Mouse (Mus musculus) liver, embryonic 16.5 days (tissue): ENCODE results near the gene Dtx3l. TPM values are rescaled to one million over a fixed set of nuclear protein-coding genes. Genes with fewer than 3 reads are reported as not detected.
"Not testable (repeated sequence)": the region's sequence is repeated elsewhere in the genome, so short reads cannot be mapped to it uniquely, and the experiment has no call there.

Experiments used
- ATAC-seq: fragments of 200-750 bp; cut with Nextera tagmentation; 2 replicates; pipeline ENCODE4 v1.8.0; 2017; ENCODE audit warnings: low read depth, mild to moderate bottlenecking, moderate number of reproducible peaks, moderate library complexity
- H3K27ac ChIP-seq: fragments of 300-500 bp; sonication (generic); 2 replicates; pipeline ENCODE4 v1.5.1; 2014; ENCODE audit warnings: mild to moderate bottlenecking, low read length
- H3K27me3 ChIP-seq: fragments of 300-500 bp; sonication (generic); 2 replicates; pipeline ENCODE4 v1.6.1; 2014; ENCODE audit warnings: low read depth, low read length, mixed read lengths; ENCODE audit not compliant: control insufficient read depth, insufficient read depth
- H3K36me3 ChIP-seq: fragments of 300-500 bp; sonication (generic); 2 replicates; pipeline ENCODE4 v1.6.1; 2014; ENCODE audit warnings: mild to moderate bottlenecking; ENCODE audit not compliant: control insufficient read depth, insufficient read depth
- H3K4me1 ChIP-seq: fragments of 300-500 bp; sonication (generic); 2 replicates; pipeline ENCODE4 v1.6.1; 2014; ENCODE audit warnings: low read depth, low read length, mixed read lengths; ENCODE audit not compliant: control insufficient read depth
- H3K4me2 ChIP-seq: fragments of 300-500 bp; sonication (generic); 2 replicates; pipeline ENCODE4 v1.6.1; 2014; ENCODE audit warnings: low read depth, low read length, mixed read lengths
- H3K4me3 ChIP-seq: fragments of 300-500 bp; sonication (generic); 2 replicates; pipeline ENCODE4 v1.5.1; 2014; ENCODE audit warnings: low read depth, mild to moderate bottlenecking, low read length
- H3K9ac ChIP-seq: fragments of 300-500 bp; sonication (generic); 2 replicates; pipeline ENCODE4 v1.6.1; 2014; ENCODE audit warnings: low read depth, low read length
- H3K9me3 ChIP-seq: fragments of 300-500 bp; sonication (generic); replicated peaks from 2 replicates; pipeline ENCODE4 v1.6.1; 2016; ENCODE audit warnings: low read length; ENCODE audit not compliant: control insufficient read depth
- WGBS: fragments of 180-500 bp; shearing (Covaris S2); extraction: QIAGEN DNeasy Blood & Tissue Kit; methylation state at CpG from one replicate; pipeline ENCODE4 v1.1.7; 2014; ENCODE audit not compliant: insufficient replicate concordance; 5-methylcytosine and 5-hydroxymethylcytosine counted together
- polyA plus RNA-seq: library from polyadenylated mRNA; unstranded; fragments of >200 nt; fragmentation: Nextera tagmentation; extraction: Ambion mirVana; gene quantifications from 2 replicates; pipeline ENCODE4 v1.2.1, GENCODE M21; 2015

The Dtx3l gene
- polyA plus RNA-seq, 1 experiment from 2014 or later: 5.5 TPM

DNA sequence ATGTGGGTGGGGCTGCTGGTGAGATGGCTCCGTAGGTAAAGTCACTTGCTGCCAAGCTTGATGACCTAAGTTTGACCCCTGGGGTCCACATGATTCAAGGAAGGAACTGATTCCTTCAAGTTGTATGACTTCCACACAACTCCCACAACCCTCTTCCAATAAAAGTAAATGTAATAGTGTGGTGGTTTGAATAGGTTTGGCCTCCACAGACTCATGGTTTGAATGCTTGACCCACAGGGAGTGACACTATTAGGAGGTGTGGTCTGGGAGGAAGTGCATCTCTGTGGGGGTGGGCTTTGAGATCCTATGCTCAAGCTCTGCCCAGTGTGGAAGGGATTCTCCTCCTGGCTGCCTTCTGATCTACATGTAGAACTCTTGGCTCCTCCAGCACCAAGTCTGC is 35.1 kb upstream of the Dtx3l start:
- H3K4me1 ChIP-seq: no peaks in the 10 kb centered on the region
- H3K9ac ChIP-seq: no peak overlapping the region
- H3K36me3 ChIP-seq: no peaks in the 10 kb centered on the region; the same call in 1 of the 2 replicates
- no peak overlapping the region for H3K4me3 ChIP-seq
- no peak overlapping the region for H3K4me2 ChIP-seq
- H3K27me3 ChIP-seq: no peaks in the 10 kb centered on the region
- H3K27ac ChIP-seq: no peak overlapping the region
- no peak for ATAC-seq
- no peaks in the 10 kb centered on the region for H3K9me3 ChIP-seq
- WGBS: 33% methylated on average over 1 of the region's 1 CpGs

- Histone ChIP-seq H3K27me3 (no peaks in the 10 kb centered on the region), H3K36me3 (peaks cover 2% of the 10 kb centered on the region; the same call in 1 of the 2 replicates), H3K27ac (no peak overlapping the region), H3K4me2 (no peak overlapping the region), H3K4me1 (no peaks in the 10 kb centered on the region), H3K4me3 (no peak overlapping the region), H3K9me3 (no peaks in the 10 kb centered on the region), H3K9ac (no peak overlapping the region)
- WGBS: 77% methylated on average over 2 of the region's 2 CpGs
- ATAC-seq: no peak
Observed at GRCm38 (mm10) chr16:35968149-35968548, 29.2 kb upstream of the Dtx3l start.

DNA sequence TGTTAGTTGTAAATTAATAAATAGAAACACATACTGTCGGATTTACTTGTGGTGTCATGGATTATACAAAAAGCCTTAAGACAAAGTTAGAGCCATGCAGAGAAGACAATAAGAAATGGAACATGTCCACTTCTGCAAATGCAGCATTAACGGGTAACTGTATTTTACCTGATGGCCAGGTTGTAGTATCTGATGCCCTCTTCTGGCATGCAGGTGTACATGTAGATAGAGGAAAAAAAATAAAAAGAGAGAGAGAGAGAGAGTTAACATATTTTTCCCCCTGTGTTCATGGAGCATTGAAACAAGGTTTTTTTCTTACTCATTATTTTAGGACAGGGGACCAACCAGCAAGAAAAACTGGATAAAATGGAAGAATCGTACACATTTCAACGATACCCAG is 28.4 kb upstream of the Dtx3l start:
- no peak overlapping the region for H3K4me2 ChIP-seq
- no peak for ATAC-seq
- H3K4me3 ChIP-seq: no peak overlapping the region
- WGBS: 81% methylated on average over 4 of the region's 4 CpGs
- no peaks in the 10 kb centered on the region for H3K4me1 ChIP-seq
- no peaks in the 10 kb centered on the region for H3K27me3 ChIP-seq
- no peak overlapping the region for H3K27ac ChIP-seq
- H3K9me3 ChIP-seq: no peaks in the 10 kb centered on the region
- no peak overlapping the region for H3K9ac ChIP-seq
- H3K36me3 ChIP-seq: peaks cover 2% of the 10 kb centered on the region; the same call in 1 of the 2 replicates

DNA sequence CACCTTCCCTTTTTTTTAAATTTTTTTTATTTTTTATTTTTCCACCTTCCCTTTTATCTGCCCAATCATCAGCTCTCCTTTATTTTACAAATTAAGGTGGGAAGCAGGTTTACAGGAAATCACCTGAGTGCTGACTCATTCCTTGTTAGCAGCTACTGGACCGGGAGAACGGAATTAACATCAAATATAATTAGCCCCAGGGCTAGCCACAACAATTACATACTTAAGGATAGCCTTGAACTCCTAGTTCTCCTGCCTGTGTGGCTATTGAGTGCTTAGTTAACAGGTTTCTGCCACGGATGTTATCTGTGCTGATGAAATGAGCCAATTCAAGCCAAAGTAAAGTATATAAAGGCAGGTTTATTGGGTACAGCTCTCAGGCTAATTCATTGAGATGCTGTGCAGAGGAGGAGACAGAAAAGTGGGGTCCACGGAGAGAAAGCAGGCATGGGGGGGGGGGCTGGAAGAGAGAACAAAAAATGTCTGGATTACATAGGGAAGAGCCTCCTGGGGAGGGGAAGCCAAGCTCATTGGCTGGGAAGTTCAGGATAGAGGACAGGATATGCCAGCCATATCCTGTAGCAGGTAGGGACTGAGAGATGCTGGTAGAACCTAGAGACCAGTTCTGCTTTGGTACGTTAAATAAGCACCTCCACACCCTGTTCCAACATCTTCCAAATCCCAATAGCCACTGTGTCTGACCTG is 27.6 kb upstream of the Dtx3l start:
- no peaks in the 10 kb centered on the region for H3K4me1 ChIP-seq
- WGBS: 66% methylated on average over 5 of the region's 5 CpGs

GRCm38 (mm10) chr16:35965991-35966390 is 27.0 kb upstream of the Dtx3l start:
- not testable (repeated sequence) for H3K4me2 ChIP-seq

More for the DNA sequence above, 27.6 kb upstream of the Dtx3l start:
- Histone ChIP-seq H3K27me3 (no peaks in the 10 kb centered on the region), H3K4me2 (no peak overlapping the region), H3K9ac (no peak overlapping the region), H3K27ac (no peak overlapping the region), H3K4me3 (no peak overlapping the region), H3K36me3 (0 out of 2 replicates have a peak, but pooled peaks cover 2% of the 10 kb centered on the region), H3K9me3 (no peaks in the 10 kb centered on the region)
- ATAC-seq: no peak

DNA sequence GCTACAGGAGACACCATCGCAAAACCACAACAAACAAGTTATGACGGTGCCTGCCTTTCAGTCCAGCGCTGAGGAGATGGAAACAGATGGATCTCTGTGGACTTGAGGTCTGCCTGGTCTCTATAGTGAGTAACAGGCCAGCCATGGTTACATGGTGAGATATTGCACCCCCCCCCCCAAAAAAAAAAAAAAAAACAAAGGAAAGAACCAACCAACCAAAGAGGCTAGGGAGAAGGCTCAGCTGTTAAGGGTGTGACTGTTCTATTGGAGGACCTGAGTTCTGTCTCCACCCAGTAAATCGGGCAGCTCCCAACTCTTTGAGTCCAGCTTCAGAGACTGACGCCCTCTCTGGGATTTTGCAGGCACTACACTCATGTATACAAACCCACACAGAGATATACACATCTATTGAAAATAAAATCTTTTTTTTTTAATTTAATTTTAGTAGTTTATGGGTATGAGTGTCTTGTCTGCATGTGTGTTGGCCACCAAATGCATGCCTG is 13.7 kb upstream of the Dtx3l start:
- Histone ChIP-seq H3K4me1 (no peaks in the 10 kb centered on the region), H3K4me2 (no peak overlapping the region), H3K9me3 (no peaks in the 10 kb centered on the region), H3K27ac (no peak overlapping the region), H3K36me3 (no peaks in the 10 kb centered on the region; the same call in 1 of the 2 replicates), H3K4me3 (no peak overlapping the region), H3K9ac (no peak overlapping the region), H3K27me3 (no peaks in the 10 kb centered on the region)
- WGBS: 67% methylated on average over 5 of the region's 5 CpGs
- no peak for ATAC-seq

More at GRCm38 (mm10) chr16:35965991-35966390, 27.0 kb upstream of the Dtx3l start:
- H3K4me3 ChIP-seq, H3K9me3 ChIP-seq, H3K9ac ChIP-seq, H3K36me3 ChIP-seq, ATAC-seq, H3K27ac ChIP-seq, H3K4me1 ChIP-seq, H3K27me3 ChIP-seq: not testable (repeated sequence)
- 64% methylated on average over 3 of the region's 4 CpGs for WGBS

DNA sequence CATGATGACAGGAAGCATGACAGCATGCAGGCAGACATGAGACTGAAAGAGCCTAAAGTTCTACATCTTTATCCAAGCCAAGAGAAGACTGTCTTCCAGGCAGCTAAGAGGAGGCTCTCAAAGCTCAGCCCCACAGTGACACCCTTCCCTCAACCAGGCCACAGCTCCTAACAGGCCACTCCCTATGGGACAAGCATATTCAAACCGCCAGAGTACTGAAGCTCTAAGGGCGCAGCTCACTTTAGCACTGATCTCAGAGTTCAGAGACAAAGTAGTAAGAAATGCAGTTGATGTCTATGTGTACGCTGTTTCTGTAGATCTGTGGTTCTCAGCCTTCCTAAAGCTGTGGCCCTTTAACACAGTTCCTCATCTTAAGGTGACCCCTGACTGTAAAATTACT is 12.3 kb upstream of the Dtx3l start:
- H3K9ac ChIP-seq: no peak overlapping the region
- no peaks in the 10 kb centered on the region for H3K27me3 ChIP-seq
- H3K4me2 ChIP-seq: no peak overlapping the region
- H3K4me3 ChIP-seq: no peak overlapping the region
- no peak overlapping the region for H3K27ac ChIP-seq
- no peak for ATAC-seq
- no peaks in the 10 kb centered on the region for H3K4me1 ChIP-seq
- 79% methylated on average over 3 of the region's 3 CpGs for WGBS
- H3K36me3 ChIP-seq: peaks cover 2% of the 10 kb centered on the region
- H3K9me3 ChIP-seq: no peaks in the 10 kb centered on the region

GRCm38 (mm10) chr16:35949264-35949663 is 10.3 kb upstream of the Dtx3l start:
- no peak for ATAC-seq
- H3K36me3 ChIP-seq: peaks cover 2% of the 10 kb centered on the region
- no peak overlapping the region for H3K9ac ChIP-seq
- no peak overlapping the region for H3K27ac ChIP-seq
- no peaks in the 10 kb centered on the region for H3K9me3 ChIP-seq
- WGBS: 64% methylated on average over 5 of the region's 5 CpGs
- H3K4me1 ChIP-seq: no peaks in the 10 kb centered on the region
- no peak overlapping the region for H3K4me3 ChIP-seq
- H3K4me2 ChIP-seq: no peak overlapping the region
- H3K27me3 ChIP-seq: no peaks in the 10 kb centered on the region

GRCm38 (mm10) chr16:35941382-35941781 is 2.4 kb upstream of the Dtx3l start:
- peaks cover 11% of the 10 kb centered on the region for H3K4me1 ChIP-seq
- no peak overlapping the region for H3K9ac ChIP-seq
- H3K36me3 ChIP-seq: peaks cover 5% of the 10 kb centered on the region; the same call in 1 of the 2 replicates
- H3K27ac ChIP-seq: no peak overlapping the region
- ATAC-seq: no peak
- H3K4me3 ChIP-seq: no peak overlapping the region
- WGBS: 69% methylated on average over 7 of the region's 7 CpGs
- no peaks in the 10 kb centered on the region for H3K27me3 ChIP-seq
- H3K9me3 ChIP-seq: no peaks in the 10 kb centered on the region
- no peak overlapping the region for H3K4me2 ChIP-seq
